8 mouse cellular contexts compared by ENCODE assay signal in the genomic region with DNA sequence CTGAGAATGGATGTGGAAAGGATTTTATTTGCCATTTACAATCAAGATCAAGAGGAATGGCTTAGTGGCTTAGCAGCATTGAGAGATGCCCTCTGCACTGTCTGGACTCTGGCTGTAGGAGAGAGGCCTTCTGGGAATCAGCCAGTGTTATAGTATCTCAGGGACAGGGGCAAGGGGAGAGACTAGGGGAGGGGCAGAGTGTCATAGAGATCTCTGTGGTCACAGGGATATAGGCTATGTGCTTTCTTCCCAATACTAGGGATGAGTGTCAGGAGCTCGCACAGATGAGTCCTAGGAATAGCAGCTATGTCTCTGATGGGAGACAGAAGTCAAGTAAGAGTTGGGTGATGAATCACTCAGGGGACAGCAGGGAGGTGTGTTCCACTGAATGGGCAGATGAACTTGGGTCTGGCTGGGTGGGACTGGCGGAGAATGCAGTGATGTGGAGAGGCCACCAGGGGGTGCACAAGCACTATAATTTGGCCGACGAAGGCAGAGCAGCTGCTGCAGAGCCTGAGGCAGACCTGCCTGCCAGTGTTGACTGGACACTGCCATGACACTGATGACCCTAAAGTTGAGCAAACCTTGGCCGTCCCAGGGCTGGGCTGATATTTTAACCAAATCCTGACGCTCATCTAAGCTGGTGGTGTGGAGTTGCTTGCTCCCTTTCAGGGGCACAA. TPM values are rescaled to one million over a fixed set of nuclear protein-coding genes. Genes with fewer than 3 reads are reported as not detected.
A peak's percentile ranks its signal among the peaks of the same experiment; 100 is the strongest.
DNase-seq lines count a peak whose midpoint lies in the region; ATAC-seq and TF ChIP-seq lines count a peak whose summit lies in the region.

No protein-coding gene starts in this region.

- no peaks in the 10 kb centered on the region for H3K36me3 ChIP-seq in intestine, embryonic 16.5 days (ENCODE audit: control insufficient read depth, insufficient read depth, low read length)
- H3K36me3 ChIP-seq in liver, embryonic 14.5 days (replicated peaks; ENCODE audit: control insufficient read depth, insufficient read depth, low read depth), result no peaks in the 10 kb centered on the region

- no peaks in the 10 kb centered on the region for H3K27me3 ChIP-seq in intestine, embryonic 16.5 days (replicated peaks; ENCODE audit: control insufficient read depth, insufficient read depth, low read length)
- H3K27me3 ChIP-seq in liver, embryonic 14.5 days (ENCODE audit: control insufficient read depth, insufficient read depth, low read length), result no peaks in the 10 kb centered on the region

- no peak for TF ChIP-seq EP300 in liver, embryonic 14.5 days (IDR thresholded peaks at IDR 0.05; ENCODE audit: low read depth)

- no peak overlapping the region for H3K9ac ChIP-seq in intestine, embryonic 16.5 days (ENCODE audit: low read depth, low read length)
- no peak overlapping the region for H3K9ac ChIP-seq in liver, embryonic 14.5 days (replicated peaks)

- peak; percentile 29; the same call in 1 of the 2 replicates for ATAC-seq in intestine, embryonic 16.5 days
- 0 out of 2 replicates have a peak, but pooled peaks have one; percentile 10 for ATAC-seq in liver, embryonic 14.5 days (ENCODE audit: insufficient read depth)

- DNase-seq in ovary, adult 18-20 months (ENCODE audit: low spot score), result peak; percentile 36
- DNase-seq in ovary, postnatal 10 days (ENCODE audit: low spot score), result no peak
- DNase-seq in cerebellum, adult 9-11 months, result peak; percentile 51
- DNase-seq in gastrocnemius, postnatal 10 days, result peak; percentile 75
- DNase-seq in liver, embryonic 14.5 days (ENCODE audit: low read depth in 3 of 3, low spot score in 3 of 3), result no peak
- DNase-seq in natural killer cell, adult 2 months (ENCODE audit: low spot score in 2 of 2), result peak; percentile 57 to 75
- DNase-seq in thymus, adult 18-20 months, result peak; percentile 43 to 45

- no peak overlapping the region for H3K27ac ChIP-seq in intestine, embryonic 16.5 days (ENCODE audit: low read length)
- H3K27ac ChIP-seq in liver, embryonic 14.5 days, result no peak overlapping the region

- H3K9me3 ChIP-seq in intestine, embryonic 16.5 days (ENCODE audit: control insufficient read depth, low read length), result no peaks in the 10 kb centered on the region
- H3K9me3 ChIP-seq in liver, embryonic 14.5 days (ENCODE audit: control insufficient read depth, low read length), result no peaks in the 10 kb centered on the region

- WGBS in intestine, embryonic 16.5 days, result 13% methylated on average over 6 of the region's 6 CpGs
- WGBS in liver, embryonic 14.5 days (ENCODE audit: insufficient replicate concordance), result 10% methylated on average over 6 of the region's 6 CpGs

- peak; percentile 91 for TF ChIP-seq CTCF in liver, embryonic 14.5 days (IDR thresholded peaks at IDR 0.05; ENCODE audit: low read depth)

- no peak overlapping the region for H3K4me2 ChIP-seq in intestine, embryonic 16.5 days (ENCODE audit: low read depth, low read length)
- H3K4me2 ChIP-seq in liver, embryonic 14.5 days (ENCODE audit: low read depth), result no peak overlapping the region

- H3K4me1 ChIP-seq in intestine, embryonic 16.5 days (ENCODE audit: control insufficient read depth, insufficient read depth, low read length), result no peaks in the 10 kb centered on the region
- no peaks in the 10 kb centered on the region for H3K4me1 ChIP-seq in liver, embryonic 14.5 days (replicated peaks; ENCODE audit: control insufficient read depth in 2 of 2, insufficient read depth in 2 of 2, low read length in 1 of 2)

- H3K4me3 ChIP-seq in intestine, embryonic 16.5 days (ENCODE audit: low read length), result no peak overlapping the region
- no peak overlapping the region for H3K4me3 ChIP-seq in liver, embryonic 14.5 days (ENCODE audit: insufficient read depth in 1 of 2, low read depth in 2 of 2, low read length in 2 of 2)

RNA-seq across cellular contexts. Expression of gene Tmem121, which starts 30.1 kb away (rescaled TPM):
- 1 to 10 TPM in 1 of 2 experiments, under 1 TPM in 1; 0.85 to 1.5 TPM for total RNA-seq in gastrocnemius, postnatal 10 days (2021)
- 5.6 and 5.8 TPM in 2 replicates for polyA plus RNA-seq in intestine, embryonic 16.5 days (2015; fragmentation: Nextera tagmentation; extraction: Ambion mirVana)
- 0.29 and 0.54 TPM in 2 replicates for polyA plus RNA-seq in liver, embryonic 14.5 days (2012; rRNA removed)
- polyA plus RNA-seq in liver, embryonic 14.5 days (2014; fragmentation: Nextera tagmentation; extraction: Ambion mirVana), result 0.11 TPM in 1 of 2 replicates, not detected in the other

RNA-seq across cellular contexts. Expression of gene Tedc1, which starts 59.6 kb away (rescaled TPM):
- total RNA-seq in gastrocnemius, postnatal 10 days (2021), result 1 to 10 TPM; 2.0 to 2.5 TPM
- 21.4 and 22.7 TPM in 2 replicates for polyA plus RNA-seq in intestine, embryonic 16.5 days (2015; fragmentation: Nextera tagmentation; extraction: Ambion mirVana)
- 8.2 and 12.0 TPM in 2 replicates for polyA plus RNA-seq in liver, embryonic 14.5 days (2012; rRNA removed)
- 6.4 and 6.8 TPM in 2 replicates for polyA plus RNA-seq in liver, embryonic 14.5 days (2014; fragmentation: Nextera tagmentation; extraction: Ambion mirVana)

Comparison
In these comparisons a context has a peak if more than half of its experiments do, and no peak if none do; other contexts are left out.
1. DNase-seq: peak in ovary, adult 18-20 months (single experiment), cerebellum, adult 9-11 months (single experiment), gastrocnemius, postnatal 10 days (single experiment), natural killer cell, adult 2 months (2 of 2) and thymus, adult 18-20 months (2 of 2); none in ovary, postnatal 10 days (single experiment) and liver, embryonic 14.5 days (0 of 3).